In the genomic region with DNA sequence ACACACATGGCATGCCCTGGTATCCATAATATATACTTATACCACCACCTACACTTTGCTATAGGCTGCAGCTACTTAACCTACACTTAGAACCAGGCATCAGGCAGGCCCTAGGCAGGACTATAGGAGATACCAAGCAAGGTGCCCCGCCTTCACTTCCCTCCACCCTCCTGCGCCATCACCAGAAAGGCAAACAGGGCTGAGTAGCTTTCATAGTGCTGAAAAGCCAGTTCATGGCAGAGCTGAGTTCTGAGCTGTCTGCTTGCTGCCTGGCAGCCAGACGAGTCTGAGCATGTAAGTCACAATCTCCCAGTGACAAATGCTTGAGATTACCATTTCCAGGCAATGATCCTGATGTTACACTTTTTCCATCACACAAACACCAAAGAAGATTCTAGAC, we compare ENCODE assay signal across 14 mouse cellular contexts.
"Had no signal": no experiment of that assay in that cellular context is flagged by ENCODE, and none has a peak within 500 bp of the region (broad histone marks: within the 10 kb centered on the region; RNA-seq: fewer than 3 reads in every experiment).

No protein-coding gene starts in this region.

- DNase-seq: gastrocnemius, adult 2 months; gastrocnemius, postnatal 10 days; gastrocnemius, postnatal 25 days; heart, adult 2 months; heart, postnatal 14 days; heart, postnatal 4 days; kidney, adult 18-20 months; kidney, adult 8-10 months; kidney, postnatal 10 days; kidney, postnatal 25 days; kidney, postnatal 4 days; layer of hippocampus, adult 9-11 months; liver; liver, embryonic 13.5 days had no signal
